Mouse (Mus musculus) CD8-positive naive resting alpha-beta T cell, adult 2 months (primary cell): ENCODE results near the gene Ddhd1.

Experiments used
- DNase-seq, 2 experiments: peaks; one replicate each; pipeline ENCODE4 v3.0.0; 2022; ENCODE audit warnings: low read depth in 2 of 2, low spot score in 2 of 2

Ddhd1 gene

DNA sequence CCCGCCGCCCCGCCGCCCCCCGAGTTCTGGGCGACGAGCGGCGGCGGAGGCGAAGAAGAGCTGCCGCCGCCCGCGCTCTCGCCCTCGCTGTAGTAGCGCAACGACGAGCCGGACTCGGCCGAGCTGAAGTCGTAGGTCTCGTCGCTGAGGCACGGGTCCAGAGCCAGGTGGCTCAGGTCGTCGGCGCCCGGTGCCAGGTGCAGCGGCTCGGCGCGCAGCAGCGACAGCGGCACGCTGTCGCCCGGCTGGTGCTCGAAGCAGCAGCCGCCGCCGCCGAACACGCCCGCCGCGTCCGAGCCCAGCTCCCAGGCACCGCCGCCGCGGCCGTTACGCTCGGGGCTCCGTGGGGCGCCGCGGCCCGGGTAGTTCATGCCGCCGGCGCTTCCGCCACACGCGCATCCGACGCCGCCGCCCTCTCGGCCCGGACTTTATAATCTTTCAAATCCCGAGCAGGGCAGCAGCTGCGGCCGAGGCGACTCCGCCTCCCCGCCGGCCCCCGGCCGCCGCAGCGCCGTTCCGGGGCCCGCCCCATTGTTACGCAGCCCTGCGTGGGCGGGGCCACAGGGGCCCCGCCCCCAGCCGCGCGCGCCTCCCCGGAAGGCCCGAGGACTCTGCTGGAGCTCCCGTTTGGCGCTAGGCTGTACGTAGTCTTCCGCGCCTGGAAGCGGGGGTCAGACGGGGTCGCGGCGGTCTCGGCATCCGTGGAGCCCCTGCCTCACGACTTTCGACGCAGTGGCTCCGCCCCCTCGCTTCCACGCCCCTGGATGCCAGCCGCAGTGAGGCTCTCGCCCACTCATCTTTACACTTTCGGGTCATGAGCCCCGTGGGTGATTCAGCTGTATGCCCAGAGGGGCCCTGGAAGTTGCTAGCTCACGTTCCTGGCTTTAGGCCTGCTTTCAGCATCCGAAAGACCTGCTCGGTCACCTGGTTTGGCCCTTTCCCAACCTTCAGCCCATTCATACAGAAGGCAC lies at the start of gene Ddhd1:
Gene Ddhd1 (minus strand): TSS at position 503 of the 971 bp plus-strand sequence.
- DNase-seq = peak; percentile 70 to 74

DNA sequence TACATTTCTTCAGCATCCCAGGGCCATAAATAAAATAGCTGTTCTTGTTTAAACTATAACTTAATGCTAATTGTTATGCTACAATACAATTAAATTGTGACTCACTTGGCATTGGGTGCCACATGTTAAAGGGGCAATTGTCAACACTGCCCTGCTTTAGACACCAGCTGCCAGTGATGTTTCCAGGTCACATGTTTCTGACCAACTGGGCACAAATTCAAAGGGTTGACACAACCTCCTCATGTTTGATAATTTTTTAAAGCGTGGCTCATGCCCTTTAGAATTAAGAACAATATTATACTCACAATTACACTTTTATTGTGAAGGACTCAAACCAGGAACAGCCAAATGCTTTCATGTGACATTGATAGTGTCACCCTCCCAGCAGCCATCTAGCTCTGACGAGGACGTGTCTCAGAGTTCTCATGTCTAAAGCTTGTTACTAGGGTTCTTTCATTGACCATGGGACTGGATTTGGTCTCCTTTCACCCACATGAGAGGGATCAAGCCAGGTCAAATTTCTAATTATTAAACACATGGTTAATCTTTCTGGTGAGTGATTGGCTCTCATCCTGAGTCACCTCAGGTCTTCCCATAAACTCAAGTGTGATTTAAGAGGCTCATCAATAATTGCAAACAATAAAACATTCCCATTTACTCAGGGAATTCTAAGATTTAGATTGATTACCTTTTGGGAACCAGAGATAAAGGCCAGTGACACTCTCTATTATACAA lies 49.4 kb upstream of the Ddhd1 start:
- no peak for DNase-seq

DNA sequence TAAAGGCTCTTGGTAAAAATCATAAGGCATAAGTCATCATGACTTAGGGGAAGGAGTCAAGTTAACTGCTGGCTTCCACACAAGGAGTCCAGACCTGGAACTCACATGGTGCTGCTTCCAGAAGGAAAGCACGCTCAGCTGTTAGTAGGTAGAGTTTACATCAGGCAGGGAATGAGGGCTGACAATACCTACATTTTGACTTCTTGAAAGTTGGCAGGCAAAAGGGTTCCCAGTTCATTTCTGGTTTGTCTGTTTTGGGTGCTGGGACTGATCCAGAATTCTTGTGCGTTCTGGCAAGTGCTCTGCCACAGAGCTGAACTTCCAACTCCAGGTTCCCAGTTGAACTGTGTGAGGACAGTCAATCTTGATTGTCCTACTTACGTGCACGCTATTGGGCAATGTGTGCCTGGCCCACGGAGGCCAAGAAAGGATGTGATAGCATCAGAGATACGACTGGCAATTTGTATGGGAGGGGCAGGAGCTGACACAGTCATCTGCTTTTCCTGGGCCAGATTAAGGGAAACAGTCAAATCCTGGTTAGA lies 42.2 kb upstream of the Ddhd1 start:
- no peak for DNase-seq

DNA sequence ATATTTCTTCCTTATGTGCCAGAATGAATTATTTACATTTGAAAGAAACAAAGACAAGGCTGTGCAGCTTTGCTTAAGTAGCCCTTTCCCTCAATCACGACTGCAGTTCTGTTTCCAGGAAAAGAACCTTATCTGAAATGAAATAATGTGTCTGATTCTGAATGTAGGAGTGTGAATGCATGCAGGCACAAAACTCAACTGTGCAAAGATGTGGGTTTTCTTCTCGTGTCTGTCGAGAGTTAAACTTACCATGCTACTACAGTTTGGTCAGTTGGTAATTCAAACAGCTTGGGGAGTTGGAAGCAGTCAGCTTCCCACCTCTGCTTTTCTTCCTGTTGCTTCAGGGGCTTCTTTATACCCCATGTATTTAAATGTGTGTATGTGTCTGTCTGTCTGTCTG lies 40.9 kb upstream of the Ddhd1 start:
- DNase-seq = no peak

DNA sequence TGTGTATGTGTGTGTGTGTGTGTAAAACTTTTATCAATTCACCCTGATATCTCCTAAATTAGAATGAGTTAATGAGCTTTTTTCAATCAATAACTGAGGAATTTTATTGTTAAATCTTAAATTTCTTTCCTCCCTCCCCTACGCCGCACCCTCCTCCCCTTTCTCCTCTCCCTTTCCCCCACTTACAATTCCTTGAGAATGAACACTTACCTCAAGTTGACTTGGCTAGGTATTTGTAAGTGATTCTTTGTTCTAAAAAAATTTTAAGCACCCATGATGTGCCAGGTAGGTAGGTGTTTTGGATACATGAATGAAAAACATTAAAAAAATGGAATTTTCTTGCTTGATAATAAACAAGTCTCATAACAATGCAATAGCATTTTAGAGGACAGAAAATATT lies 38.2 kb upstream of the Ddhd1 start:
- no peak for DNase-seq

DNA sequence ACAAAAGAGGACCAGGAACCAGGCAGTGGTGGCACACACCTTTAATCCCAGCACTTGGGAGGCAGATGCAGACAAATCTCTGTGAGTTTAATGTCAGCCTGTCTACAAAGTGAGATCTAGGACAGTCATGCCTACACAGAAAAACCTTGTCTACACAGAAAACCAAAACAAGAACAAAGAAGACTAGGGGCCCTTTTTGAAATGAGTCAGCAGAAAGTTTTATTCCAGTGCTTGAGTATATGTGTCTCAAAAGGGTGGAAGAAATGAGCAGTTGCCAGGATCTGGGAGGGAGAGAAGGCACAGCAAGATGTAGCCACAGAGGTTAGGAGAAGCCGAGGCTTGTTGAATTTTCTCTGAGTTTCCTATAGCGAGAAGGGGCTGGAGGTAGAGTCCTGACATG lies 35.9 kb upstream of the Ddhd1 start:
- no peak for DNase-seq

DNA sequence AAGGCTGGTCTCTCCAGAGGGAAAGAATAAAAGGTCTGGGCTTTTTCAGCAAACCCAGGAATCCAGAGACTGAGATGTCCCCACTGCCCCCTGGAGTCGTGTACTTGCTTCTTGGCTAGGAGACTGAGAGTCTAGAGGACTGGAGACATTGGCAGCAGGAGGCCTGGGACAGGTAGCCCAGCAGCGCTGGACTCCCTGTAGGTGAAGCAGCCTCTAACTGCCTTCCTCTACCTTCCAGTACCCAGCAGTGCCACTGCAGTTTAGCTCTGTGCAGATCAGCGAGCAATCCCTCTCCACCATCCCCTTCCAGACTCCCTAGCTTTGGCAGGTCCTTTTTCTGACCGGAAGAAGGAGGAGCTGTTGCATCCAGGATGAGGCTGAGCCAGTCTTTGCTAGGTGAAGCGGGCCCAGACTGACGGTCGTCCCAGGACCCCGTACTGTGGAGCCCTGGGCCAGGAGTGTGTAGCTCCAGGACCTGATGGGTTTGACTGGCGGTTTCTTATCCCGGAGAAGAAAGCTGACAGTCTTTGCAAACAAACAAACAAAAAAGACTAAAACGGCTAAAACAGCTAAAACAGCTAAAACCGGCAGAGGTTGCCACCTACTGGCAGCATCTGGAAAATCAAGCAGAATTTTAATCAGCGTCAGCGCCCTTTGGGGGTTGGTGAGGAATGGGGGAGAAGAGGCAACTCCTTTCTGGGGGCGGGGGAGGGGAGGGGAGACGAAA lies 32.7 kb upstream of the Ddhd1 start:
- peak; percentile 5 to 25 for DNase-seq

DNA sequence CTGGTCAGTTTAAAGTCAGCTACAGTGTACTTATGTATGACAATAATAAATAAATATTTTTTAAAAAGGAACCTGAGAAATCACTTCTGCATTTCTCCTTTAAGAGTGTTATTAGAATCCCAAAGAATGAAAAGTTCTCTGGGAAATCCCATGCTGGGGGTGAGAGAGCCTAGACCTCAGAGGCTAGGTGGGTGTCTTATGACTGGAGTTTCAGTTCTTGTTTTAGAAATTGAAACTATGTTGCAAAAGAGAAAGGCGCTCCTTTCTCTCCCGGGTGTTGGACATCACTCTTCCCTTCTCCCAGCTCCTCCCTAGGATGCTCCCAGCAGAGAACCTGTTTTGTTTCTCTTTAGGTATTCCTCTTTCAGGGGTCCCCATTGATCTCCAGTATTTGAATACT lies 27.4 kb upstream of the Ddhd1 start:
- no peak for DNase-seq

DNA sequence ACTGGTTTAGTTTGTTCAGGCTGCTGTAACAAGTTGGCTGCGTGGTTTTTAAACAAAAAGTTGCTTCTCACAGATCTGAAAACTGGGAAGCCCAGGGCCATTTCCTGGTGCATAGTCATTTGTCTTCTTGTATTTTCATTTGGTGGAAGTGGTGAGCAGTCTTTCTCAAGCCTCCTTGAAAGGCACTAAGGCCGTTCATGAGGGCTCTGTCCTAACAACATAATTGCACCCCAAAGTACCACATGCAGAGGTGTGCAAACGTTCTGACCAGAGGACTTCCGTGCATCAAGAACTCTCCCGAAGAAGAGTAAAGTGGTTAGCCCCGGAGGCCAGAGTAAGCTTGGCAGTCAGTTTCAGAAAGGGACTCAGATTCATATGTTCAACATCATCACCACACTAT lies 18.8 kb upstream of the Ddhd1 start:
- DNase-seq = no peak

DNA sequence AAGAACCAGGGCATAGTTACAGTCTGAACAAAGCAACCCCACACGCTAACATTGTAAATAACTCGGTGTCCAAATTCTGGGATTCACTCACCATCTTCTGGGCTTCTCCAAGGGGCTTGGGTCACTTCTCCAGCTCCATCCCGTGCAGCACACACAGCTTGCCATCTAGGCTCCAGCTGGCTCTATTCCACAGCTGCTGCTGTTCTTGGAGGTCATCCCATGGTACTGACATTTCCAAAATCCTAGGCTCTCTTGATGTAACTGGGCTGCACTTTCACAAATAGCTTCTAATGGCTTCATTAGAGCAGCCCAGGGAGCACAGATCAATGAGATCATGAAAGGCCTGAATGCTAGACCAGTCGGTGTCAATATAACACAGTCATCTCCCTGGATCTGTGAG lies 10.4 kb upstream of the Ddhd1 start:
- no peak for DNase-seq

DNA sequence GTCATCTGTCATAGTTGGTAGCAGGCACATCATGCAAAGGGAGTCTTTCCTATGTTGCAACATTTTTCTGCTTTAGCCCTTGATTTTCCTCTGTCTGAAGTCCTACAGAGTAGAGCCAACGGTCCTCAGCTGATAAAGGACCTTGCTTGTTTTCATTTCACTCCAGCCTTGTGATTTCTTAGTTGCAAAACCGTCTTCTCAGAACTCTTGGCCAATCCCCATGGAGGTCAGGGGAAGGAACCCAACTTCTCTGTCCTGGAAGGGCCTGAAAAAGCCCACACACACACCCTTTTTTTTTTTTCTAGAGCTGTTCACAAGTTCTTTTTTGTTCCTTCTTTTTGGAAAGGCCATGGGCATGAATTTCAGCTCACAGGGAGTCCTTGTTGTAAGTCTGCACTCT lies 9.3 kb upstream of the Ddhd1 start:
- no peak for DNase-seq

DNA sequence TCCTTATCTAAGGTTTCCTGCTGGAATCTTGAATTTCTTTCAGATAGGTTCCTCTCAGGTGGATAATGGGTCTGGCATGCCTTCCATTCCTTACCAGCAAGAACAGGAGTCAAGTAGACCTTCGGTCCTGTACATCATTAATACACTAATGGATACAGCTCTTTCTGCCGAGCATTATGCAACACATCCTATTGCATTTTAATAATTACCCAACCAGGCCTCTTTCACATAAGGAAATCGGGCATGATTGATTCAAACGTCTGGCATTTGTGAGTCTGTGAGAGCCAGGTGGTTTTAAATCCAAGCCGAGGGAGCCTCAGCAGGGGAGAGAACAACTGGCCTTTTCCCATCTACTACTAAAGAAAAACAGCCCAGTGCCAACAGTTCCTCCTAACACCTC lies 3.6 kb upstream of the Ddhd1 start:
- DNase-seq = no peak

DNA sequence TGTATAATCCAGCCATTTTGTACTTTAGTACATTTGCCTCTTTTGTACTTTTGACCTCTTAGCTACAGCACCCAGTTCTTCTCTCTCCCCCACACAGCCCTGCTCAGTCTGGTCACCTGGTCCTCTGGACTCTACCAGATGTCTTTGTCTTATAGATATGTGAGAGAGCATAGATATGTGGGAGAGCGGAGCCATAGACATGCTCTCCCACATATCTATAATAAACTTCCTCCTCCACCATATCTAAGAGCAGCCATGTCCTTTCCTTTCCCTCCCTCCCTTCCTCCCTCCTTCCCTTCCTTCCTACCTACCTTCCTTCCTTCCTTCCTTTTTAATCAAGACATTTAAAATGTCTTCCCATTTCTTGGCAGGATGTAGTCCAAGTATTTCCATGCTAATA lies 2.4 kb upstream of the Ddhd1 start:
- DNase-seq = no peak

DNA sequence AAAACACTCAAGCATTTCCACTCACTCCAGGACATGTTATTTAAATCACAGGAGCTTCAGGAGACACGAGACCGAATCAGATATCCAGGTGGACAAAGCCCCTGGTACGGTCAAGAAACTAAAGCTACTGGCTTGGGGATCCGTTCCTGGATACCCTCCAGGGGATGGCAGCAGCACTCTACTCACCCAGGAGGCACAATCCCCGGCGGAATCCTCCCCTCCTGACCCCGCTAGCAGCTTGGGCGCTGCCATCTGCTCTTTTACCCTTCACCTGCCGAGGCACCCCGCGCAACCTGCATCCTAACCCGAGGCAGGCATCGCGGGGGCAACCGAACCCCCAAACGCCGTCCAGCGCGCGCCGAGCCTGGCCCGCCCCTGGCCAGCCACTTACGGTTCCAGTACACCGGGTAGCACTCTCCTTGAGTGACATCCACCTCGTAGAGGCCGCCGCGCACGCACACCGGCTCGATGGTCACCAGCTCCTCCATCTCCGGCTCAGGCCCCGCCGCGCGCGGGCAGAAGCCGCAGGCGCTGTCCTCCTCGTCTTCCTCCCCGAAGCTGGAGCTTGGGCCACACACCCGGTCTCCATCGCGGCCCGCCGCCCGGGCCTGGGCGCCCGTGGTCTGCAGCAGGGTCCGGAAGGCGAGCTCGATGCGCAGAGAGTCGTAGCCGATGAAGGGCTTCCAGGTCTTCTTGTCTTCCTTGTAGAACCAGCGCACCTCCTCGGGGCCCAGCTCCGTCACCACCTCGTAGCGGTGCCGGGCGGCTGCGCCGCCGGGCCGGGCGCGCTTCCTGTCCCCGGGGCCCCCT lies 907 bp downstream of the Ddhd1 start:
- DNase-seq = peak; percentile 51 to 56

DNA sequence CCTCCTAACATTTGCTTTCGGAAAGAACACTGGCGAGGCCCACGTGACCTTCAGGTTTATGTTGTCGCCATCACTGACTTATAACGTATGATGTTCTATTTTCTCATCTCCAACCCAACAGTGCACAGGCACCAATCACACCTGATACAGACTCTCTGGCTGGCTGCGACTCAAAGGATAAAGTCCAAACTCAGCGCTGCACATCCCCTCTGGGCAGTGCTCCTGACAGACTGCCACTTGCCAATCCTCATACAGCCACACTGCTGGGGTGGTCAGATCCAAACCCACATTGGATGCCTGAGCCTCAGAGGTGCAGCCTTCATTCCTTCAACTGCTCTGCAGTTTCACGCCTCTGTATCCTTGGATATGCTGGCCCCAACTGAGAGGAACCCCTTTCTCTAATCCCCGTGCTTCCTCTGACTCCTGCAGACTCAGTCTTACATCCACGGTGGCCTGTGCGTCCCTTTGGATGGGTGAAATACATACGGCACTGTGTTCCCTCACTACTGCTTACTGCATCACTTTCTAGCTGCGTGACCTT lies 3.0 kb downstream of the Ddhd1 start:
- no peak for DNase-seq

DNA sequence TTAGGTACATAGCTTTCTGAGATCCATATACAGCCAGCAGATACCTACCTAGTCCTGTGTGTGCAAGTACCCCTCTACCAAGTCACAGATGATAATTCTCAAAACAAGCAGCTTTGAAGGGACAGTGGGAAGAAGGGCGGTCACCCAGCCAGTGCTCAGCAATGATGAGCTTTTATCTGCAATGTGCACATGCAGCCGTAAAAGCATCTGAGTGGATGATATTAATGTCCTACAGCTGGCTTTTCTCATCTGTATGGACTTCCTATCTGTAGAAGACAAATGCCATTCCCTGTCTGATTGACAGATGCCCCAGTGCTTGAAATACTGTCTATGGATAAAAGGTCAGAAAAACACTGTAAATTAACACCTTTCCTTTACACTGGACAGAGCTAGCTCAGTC lies 4.2 kb downstream of the Ddhd1 start:
- no peak for DNase-seq

DNA sequence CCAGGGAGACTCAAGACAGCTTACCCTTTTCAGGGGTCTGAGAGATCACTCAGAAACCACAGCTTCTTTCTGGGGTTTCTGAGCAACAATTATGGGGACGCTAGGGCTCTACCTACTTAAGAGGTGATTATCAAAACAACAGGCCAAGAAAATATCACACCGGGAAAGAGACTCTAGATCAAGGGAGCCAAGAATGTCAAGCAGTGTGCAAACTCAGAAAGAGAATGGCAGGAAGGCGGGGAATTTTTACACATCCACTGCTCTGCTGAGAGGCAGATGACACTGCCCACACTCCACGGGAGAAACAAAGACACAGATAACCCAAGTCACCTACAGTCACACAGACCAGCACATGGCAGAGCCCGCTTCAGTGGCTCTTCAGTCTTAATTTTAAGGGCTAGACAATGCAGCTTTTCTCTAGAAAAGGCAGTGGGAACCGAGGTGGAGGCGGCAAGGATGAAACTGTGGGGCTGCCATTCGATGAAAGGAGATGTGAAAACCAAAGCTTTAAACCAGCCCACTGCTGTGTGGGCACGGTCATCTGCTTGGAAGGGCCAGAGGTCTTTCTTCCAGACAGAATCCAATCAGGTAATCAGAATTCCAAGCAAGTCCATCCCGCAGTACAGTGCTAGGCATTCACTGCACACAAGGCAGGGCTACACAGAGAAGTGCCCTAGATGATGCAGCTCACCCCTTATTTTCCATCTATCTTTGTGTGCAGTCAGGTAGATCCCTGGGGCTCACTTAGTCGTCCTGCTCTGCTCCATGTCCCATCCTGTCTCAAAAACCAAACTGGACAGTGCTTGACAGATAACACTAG lies 8.7 kb downstream of the Ddhd1 start:
- DNase-seq = no peak

DNA sequence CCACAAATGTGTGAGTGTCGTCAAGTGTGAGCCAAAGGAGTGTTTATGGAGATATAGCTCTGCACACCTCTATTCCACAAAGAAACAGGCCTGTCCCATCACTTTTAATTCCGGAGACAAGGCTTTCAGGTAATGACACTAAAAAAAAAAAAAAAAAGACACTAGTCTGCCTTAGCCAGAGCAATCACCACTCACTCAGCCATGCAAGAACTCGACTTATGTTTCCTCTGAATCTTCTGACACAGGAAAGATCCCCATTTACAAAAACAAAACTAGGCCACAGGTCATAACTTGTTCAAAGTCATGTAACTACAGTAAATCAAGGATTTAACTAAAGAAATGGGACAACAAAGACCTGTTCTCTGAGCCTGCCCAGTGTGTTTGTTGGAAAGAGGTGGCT lies 9.8 kb downstream of the Ddhd1 start:
- no peak for DNase-seq

DNA sequence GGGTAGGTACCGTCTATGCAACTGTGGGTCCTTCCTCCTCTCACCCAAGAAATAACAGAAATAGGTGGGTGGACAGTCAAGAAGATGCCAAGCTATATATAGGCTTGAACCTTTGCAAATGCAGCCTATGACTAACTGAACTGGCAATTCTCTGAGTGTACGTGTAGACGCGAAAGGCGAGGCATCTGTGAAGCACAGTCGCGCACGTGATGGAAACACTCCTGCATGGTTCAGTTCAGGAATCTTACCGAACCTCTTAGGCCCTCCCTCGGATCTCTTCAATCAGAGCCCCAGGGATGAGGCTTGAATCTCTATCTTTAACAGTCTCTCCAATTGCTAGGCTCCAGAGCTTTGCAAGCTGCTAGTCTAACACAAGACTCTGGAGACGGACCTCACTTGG lies 10.3 kb downstream of the Ddhd1 start:
- no peak for DNase-seq
